Mouse (Mus musculus) kidney, embryonic 15.5 days (tissue): ENCODE results near the gene St5. TPM values are rescaled to one million over a fixed set of nuclear protein-coding genes. Genes with fewer than 3 reads are reported as not detected.

ENCODE experiments used
- ATAC-seq: fragments of 200-750 bp; cut with Nextera tagmentation; replicated peaks from 2 replicates; pipeline ENCODE4 v1.8.0; 2017; ENCODE audit warnings: moderate TSS enrichment; ENCODE audit not compliant: low FRiP score
- H3K27ac ChIP-seq: fragments of 300-500 bp; sonication (generic); 2 replicates; pipeline ENCODE4 v1.5.1; 2015; ENCODE audit warnings: mild to moderate bottlenecking, inconsistent platforms
- H3K27me3 ChIP-seq: fragments of 300-500 bp; sonication (generic); 2 replicates; pipeline ENCODE4 v1.6.1; 2015; ENCODE audit warnings: inconsistent platforms
- H3K36me3 ChIP-seq: fragments of 300-500 bp; sonication (generic); 2 replicates; pipeline ENCODE4 v1.6.1; 2015; ENCODE audit warnings: inconsistent platforms
- H3K4me1 ChIP-seq: fragments of 300-500 bp; sonication (generic); 2 replicates; pipeline ENCODE4 v1.6.1; 2015; ENCODE audit warnings: inconsistent platforms
- H3K4me2 ChIP-seq: fragments of 300-500 bp; sonication (generic); 2 replicates; pipeline ENCODE4 v1.6.1; 2015; ENCODE audit warnings: moderate library complexity, mild to moderate bottlenecking, inconsistent platforms
- H3K4me3 ChIP-seq: fragments of 300-500 bp; sonication (generic); replicated peaks from 2 replicates; pipeline ENCODE4 v1.5.1; 2015; ENCODE audit warnings: mild to moderate bottlenecking, inconsistent platforms
- H3K9ac ChIP-seq: fragments of 300-500 bp; sonication (generic); 2 replicates; pipeline ENCODE4 v1.6.1; 2015; ENCODE audit warnings: mild to moderate bottlenecking, inconsistent platforms
- H3K9me3 ChIP-seq: fragments of 300-500 bp; sonication (generic); replicated peaks from 2 replicates; pipeline ENCODE4 v1.6.1; 2016; ENCODE audit warnings: inconsistent platforms
- WGBS: fragments of 180-500 bp; shearing (Covaris S2); methylation state at CpG from one replicate; pipeline ENCODE4 v1.1.7; 2015; ENCODE audit warnings: mixed read lengths; 5-methylcytosine and 5-hydroxymethylcytosine counted together
- polyA plus RNA-seq: library from polyadenylated mRNA; unstranded; fragments of >200 nt; fragmentation: Nextera tagmentation; extraction: Ambion mirVana; gene quantifications from 2 replicates; pipeline ENCODE4 v1.2.1, GENCODE M21; 2015

The St5 gene
- 34.5 and 35.4 TPM in 2 replicates for polyA plus RNA-seq

GRCm38 (mm10) chr7:109703190-109704015 is at the start of gene St5, which contains the start of gene Akip1:
TSS of gene St5 (minus strand) at chr7:109703605.
TSS of gene Akip1 (plus strand) at chr7:109703690.
- H3K4me2 ChIP-seq, result peak within 1 kb of the TSS; percentile 68
- no peaks in the 10 kb centered on the region for H3K9me3 ChIP-seq
- peak within 1 kb of the TSS; percentile 60 for H3K4me3 ChIP-seq
- H3K4me1 ChIP-seq, result peaks cover 29% of the 10 kb centered on the region
- no peaks in the 10 kb centered on the region for H3K27me3 ChIP-seq
- H3K36me3 ChIP-seq, result peaks cover 6% of the 10 kb centered on the region; the same call in 1 of the 2 replicates
- H3K27ac ChIP-seq, result peak within 1 kb of the TSS; percentile 77
- peak within 1 kb of the TSS; percentile 54 for H3K9ac ChIP-seq
- under 1% methylated on average over 61 of the region's 61 CpGs for WGBS
- ATAC-seq, result peak; percentile 97

- 0 out of 2 replicates have a peak, but pooled peaks cover 2% of the 10 kb centered on the region for H3K36me3 ChIP-seq
- H3K27ac ChIP-seq, result peak within 1 kb of the TSS; percentile 78
- H3K27me3 ChIP-seq, result no peaks in the 10 kb centered on the region
- peak within 1 kb of the TSS; percentile 79 for H3K4me2 ChIP-seq
- under 1% methylated on average over 74 of the region's 74 CpGs for WGBS
- ATAC-seq, result peak; percentile 94
- H3K4me1 ChIP-seq, result peaks cover 18% of the 10 kb centered on the region
- peak within 1 kb of the TSS; percentile 68 for H3K4me3 ChIP-seq
- H3K9me3 ChIP-seq, result no peaks in the 10 kb centered on the region
- peak within 1 kb of the TSS; percentile 71 for H3K9ac ChIP-seq
Measured at GRCm38 (mm10) chr7:109752008-109752925, 48.9 kb upstream of the St5 start, which contains the start of gene Tmem9b. TSS of gene Tmem9b (minus strand) at chr7:109752875.

- Histone ChIP-seq H3K4me2 (peak overlapping the region; percentile 79), H3K27me3 (no peaks in the 10 kb centered on the region), H3K4me1 (peaks cover 18% of the 10 kb centered on the region), H3K9ac (peak overlapping the region; percentile 71), H3K4me3 (peak overlapping the region; percentile 68), H3K36me3 (0 out of 2 replicates have a peak, but pooled peaks cover 3% of the 10 kb centered on the region), H3K27ac (peak overlapping the region; percentile 78), H3K9me3 (no peaks in the 10 kb centered on the region)
- 5% methylated on average over 13 of the region's 13 CpGs for WGBS
- ATAC-seq, result 0 out of 2 replicates have a peak, but pooled peaks have one; percentile 7
Measured at GRCm38 (mm10) chr7:109751427-109752007, 48.1 kb upstream of the St5 start.

- no peak for ATAC-seq
- 50% methylated on average over 1 of the region's 1 CpGs for WGBS
- Histone ChIP-seq H3K27me3 (no peaks in the 10 kb centered on the region), H3K4me2 (no peak overlapping the region), H3K27ac (no peak overlapping the region), H3K9ac (no peak overlapping the region), H3K36me3 (peaks cover 29% of the 10 kb centered on the region), H3K4me1 (peaks cover 10% of the 10 kb centered on the region), H3K4me3 (no peak overlapping the region), H3K9me3 (no peaks in the 10 kb centered on the region)
Measured at GRCm38 (mm10) chr7:109747747-109748146, 44.3 kb upstream of the St5 start.

- H3K27me3 ChIP-seq, result no peaks in the 10 kb centered on the region
- WGBS, result 84% methylated on average over 4 of the region's 4 CpGs
- H3K9ac ChIP-seq, result no peak overlapping the region
- H3K4me3 ChIP-seq, result no peak overlapping the region
- no peak for ATAC-seq
- no peaks in the 10 kb centered on the region for H3K4me1 ChIP-seq
- H3K4me2 ChIP-seq, result no peak overlapping the region
- H3K36me3 ChIP-seq, result peaks cover 50% of the 10 kb centered on the region
- no peak overlapping the region for H3K27ac ChIP-seq
- H3K9me3 ChIP-seq, result no peaks in the 10 kb centered on the region
Measured at GRCm38 (mm10) chr7:109741703-109742102, 38.3 kb upstream of the St5 start.

GRCm38 (mm10) chr7:109741060-109741459 is 37.7 kb upstream of the St5 start:
- Histone ChIP-seq H3K9ac (no peak overlapping the region), H3K27ac (no peak overlapping the region), H3K27me3 (no peaks in the 10 kb centered on the region), H3K4me2 (no peak overlapping the region), H3K9me3 (no peaks in the 10 kb centered on the region), H3K4me3 (no peak overlapping the region), H3K36me3 (peaks cover 49% of the 10 kb centered on the region), H3K4me1 (no peaks in the 10 kb centered on the region)
- 84% methylated on average over 1 of the region's 1 CpGs for WGBS
- ATAC-seq, result no peak

GRCm38 (mm10) chr7:109739822-109740370 is 36.5 kb upstream of the St5 start:
- no peaks in the 10 kb centered on the region for H3K9me3 ChIP-seq
- H3K27ac ChIP-seq, result no peak overlapping the region
- no peak for ATAC-seq
- no peak overlapping the region for H3K9ac ChIP-seq
- H3K4me2 ChIP-seq, result no peak overlapping the region
- WGBS, result 68% methylated on average over 5 of the region's 5 CpGs
- H3K4me1 ChIP-seq, result no peaks in the 10 kb centered on the region
- no peaks in the 10 kb centered on the region for H3K27me3 ChIP-seq
- H3K36me3 ChIP-seq, result peaks cover 41% of the 10 kb centered on the region
- no peak overlapping the region for H3K4me3 ChIP-seq

- Histone ChIP-seq H3K9ac (no peak overlapping the region), H3K4me2 (no peak overlapping the region), H3K4me1 (peaks cover 5% of the 10 kb centered on the region), H3K27me3 (no peaks in the 10 kb centered on the region), H3K4me3 (no peak overlapping the region), H3K36me3 (peaks cover 19% of the 10 kb centered on the region), H3K27ac (no peak overlapping the region), H3K9me3 (no peaks in the 10 kb centered on the region)
- ATAC-seq, result no peak
- WGBS, result 69% methylated on average over 4 of the region's 4 CpGs
Measured at GRCm38 (mm10) chr7:109734806-109735205, 31.4 kb upstream of the St5 start.

GRCm38 (mm10) chr7:109731626-109732025 is 28.2 kb upstream of the St5 start, which contains the start of gene Ascl3:
TSS of gene Ascl3 (minus strand) at chr7:109731726.
- H3K9ac ChIP-seq, result no peak within 1 kb of the TSS
- no peak for ATAC-seq
- H3K27ac ChIP-seq, result 0 out of 2 replicates have a peak within 1 kb of the TSS, but pooled peaks have one; percentile 32
- no peaks in the 10 kb centered on the region for H3K27me3 ChIP-seq
- H3K4me1 ChIP-seq, result peaks cover 13% of the 10 kb centered on the region
- 90% methylated on average over 5 of the region's 5 CpGs for WGBS
- H3K36me3 ChIP-seq, result peaks cover 10% of the 10 kb centered on the region
- no peak within 1 kb of the TSS for H3K4me3 ChIP-seq
- no peaks in the 10 kb centered on the region for H3K9me3 ChIP-seq
- no peak within 1 kb of the TSS for H3K4me2 ChIP-seq

GRCm38 (mm10) chr7:109723697-109724096 is 20.3 kb upstream of the St5 start, which contains the start of gene BC051019:
TSS of gene BC051019 (minus strand) at chr7:109723850.
- no peak for ATAC-seq
- Histone ChIP-seq H3K27me3 (no peaks in the 10 kb centered on the region), H3K9me3 (no peaks in the 10 kb centered on the region), H3K4me3 (no peak within 1 kb of the TSS), H3K4me1 (no peaks in the 10 kb centered on the region), H3K9ac (no peak within 1 kb of the TSS), H3K27ac (no peak within 1 kb of the TSS), H3K36me3 (no peaks in the 10 kb centered on the region), H3K4me2 (no peak within 1 kb of the TSS)
- WGBS, result 89% methylated on average over 5 of the region's 5 CpGs

- Histone ChIP-seq H3K9ac (no peak overlapping the region), H3K27ac (no peak overlapping the region), H3K4me2 (no peak overlapping the region), H3K4me1 (no peaks in the 10 kb centered on the region), H3K36me3 (no peaks in the 10 kb centered on the region), H3K9me3 (no peaks in the 10 kb centered on the region), H3K4me3 (no peak overlapping the region), H3K27me3 (no peaks in the 10 kb centered on the region)
- no peak for ATAC-seq
- 93% methylated on average over 8 of the region's 8 CpGs for WGBS
Measured at GRCm38 (mm10) chr7:109723114-109723513, 19.7 kb upstream of the St5 start.
